Mouse (Mus musculus) MEL-GATA-1-ER (cell line): ENCODE measurements around the gene Lmx1b.

Experiments
- DNase-seq: peaks from one replicate; pipeline ENCODE4 v3.0.0-alpha.2; 2012; ENCODE audit warnings: low read depth; ENCODE audit errors: extremely low read depth

Lmx1b gene

GRCm38 (mm10) chr2:33640171-33640721 is at the start of gene Lmx1b:
Gene Lmx1b (minus strand): TSS chr2:33640511.
- DNase-seq, result no peak

DNA sequence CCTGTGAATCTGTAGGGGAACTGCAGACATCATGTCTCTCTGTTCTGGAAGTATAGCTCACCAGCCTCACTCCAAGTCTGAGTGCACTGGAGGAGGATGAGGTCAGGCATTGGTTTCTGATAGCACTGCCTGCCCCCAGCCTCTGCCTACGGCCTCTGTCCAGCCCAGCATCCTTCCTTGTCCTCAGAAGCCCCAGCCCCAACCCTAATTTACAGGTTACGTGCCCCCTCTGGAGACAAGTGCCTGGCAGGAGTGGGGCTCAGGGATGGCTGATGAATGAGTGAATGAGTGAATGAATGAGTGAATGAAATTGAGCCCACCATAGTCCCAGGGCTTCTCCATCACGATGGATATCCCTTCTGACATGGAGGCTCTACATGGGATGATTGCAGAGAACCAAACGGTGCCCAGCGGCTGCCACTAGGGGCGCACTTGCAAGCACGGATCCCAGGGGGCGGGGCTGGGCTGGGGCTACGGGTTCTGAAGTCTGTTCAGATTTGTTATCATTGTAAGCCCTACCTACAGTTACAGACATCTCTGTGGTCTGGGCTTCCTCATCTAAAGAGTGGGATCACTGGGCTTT is 49.7 kb upstream of the Lmx1b start:
- DNase-seq, result peak; percentile 21

GRCm38 (mm10) chr2:33689155-33689879 is 49.0 kb upstream of the Lmx1b start:
- no peak for DNase-seq

GRCm38 (mm10) chr2:33683594-33683993 is 43.3 kb upstream of the Lmx1b start:
- DNase-seq, result no peak

- no peak for DNase-seq
Observed at GRCm38 (mm10) chr2:33683095-33683494, 42.8 kb upstream of the Lmx1b start.

GRCm38 (mm10) chr2:33682219-33682618 is 41.9 kb upstream of the Lmx1b start:
- DNase-seq, result no peak

GRCm38 (mm10) chr2:33678950-33679654 is 38.8 kb upstream of the Lmx1b start:
- no peak for DNase-seq

GRCm38 (mm10) chr2:33672701-33673472 is 32.6 kb upstream of the Lmx1b start:
- DNase-seq, result no peak

DNA sequence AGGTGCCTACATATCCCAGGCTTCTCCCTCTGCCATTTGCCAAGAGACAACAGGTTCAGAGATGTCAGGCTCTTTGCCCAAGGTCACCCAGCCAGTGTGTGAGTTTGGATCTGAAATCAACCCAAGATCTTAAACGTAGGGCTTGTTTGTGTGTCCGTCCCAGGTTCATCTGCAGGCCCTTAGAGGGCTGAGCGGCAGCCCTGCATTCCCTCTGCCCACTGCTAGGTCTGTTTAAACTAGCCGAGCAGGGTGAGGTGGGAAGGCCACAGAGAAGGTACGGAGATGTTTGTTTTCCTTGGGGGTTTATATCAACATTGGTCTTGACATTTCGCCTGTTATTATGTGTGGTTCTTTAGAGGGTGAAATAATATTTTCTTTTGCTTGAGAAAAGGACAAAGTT is 28.4 kb upstream of the Lmx1b start:
- DNase-seq, result no peak

- no peak for DNase-seq
Observed at GRCm38 (mm10) chr2:33666388-33666945, 26.2 kb upstream of the Lmx1b start.

- no peak for DNase-seq
Observed at GRCm38 (mm10) chr2:33665363-33666058, 25.2 kb upstream of the Lmx1b start.

- no peak for DNase-seq
Observed at GRCm38 (mm10) chr2:33664661-33665060, 24.4 kb upstream of the Lmx1b start.

GRCm38 (mm10) chr2:33659288-33659629 is 18.9 kb upstream of the Lmx1b start:
- peak; percentile 45 for DNase-seq

- no peak for DNase-seq
Observed at GRCm38 (mm10) chr2:33658602-33659287, 18.4 kb upstream of the Lmx1b start.

- DNase-seq, result no peak
Observed at GRCm38 (mm10) chr2:33652517-33653198, 12.3 kb upstream of the Lmx1b start.

DNA sequence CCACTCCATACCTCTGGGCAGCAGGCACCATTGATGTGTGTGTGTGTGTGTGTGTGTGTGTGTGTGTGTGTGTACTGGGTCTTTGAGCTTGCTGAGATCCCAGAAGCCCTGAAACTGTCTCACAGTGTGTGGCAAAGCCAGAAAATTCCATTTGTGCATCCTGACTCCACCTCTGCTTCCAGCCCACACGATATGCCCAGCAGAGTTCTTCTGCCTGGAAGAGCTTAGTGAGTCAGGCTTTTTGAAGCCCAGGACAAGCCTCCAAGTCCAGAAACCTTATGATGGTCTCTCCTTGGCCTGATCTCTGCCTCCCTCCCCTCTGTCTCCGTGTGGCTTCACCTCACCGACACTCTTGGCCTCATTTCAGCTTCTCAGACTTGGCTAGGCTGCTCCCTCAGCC is 9.1 kb upstream of the Lmx1b start:
- no peak for DNase-seq

DNA sequence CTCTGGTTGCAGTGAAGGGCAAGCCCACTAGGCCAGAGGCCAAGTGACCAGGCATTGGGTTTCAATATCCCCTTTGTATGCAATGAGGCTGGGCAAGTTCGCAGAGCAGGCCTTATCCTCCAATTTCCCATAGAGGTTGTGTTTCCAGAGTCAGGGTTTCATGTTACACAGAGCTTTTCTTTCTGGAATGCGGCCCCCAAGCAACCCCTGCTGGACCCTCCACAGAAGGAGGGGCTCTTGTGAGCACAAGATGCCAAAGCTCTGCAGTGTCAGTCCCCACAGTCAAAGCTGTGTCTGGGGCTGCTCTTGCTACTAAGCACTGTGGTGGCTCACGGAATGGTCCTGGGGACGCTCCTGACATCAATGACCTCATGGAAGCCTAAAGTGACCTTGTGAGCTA is 8.6 kb upstream of the Lmx1b start:
- no peak for DNase-seq

GRCm38 (mm10) chr2:33646283-33646550 is 5.9 kb upstream of the Lmx1b start:
- DNase-seq, result no peak

- peak; percentile 25 for DNase-seq
Observed at GRCm38 (mm10) chr2:33645538-33646282, 5.4 kb upstream of the Lmx1b start.
